Mouse (Mus musculus) megakaryocyte, embryonic 14.5 days (primary cell): ENCODE measurements around the gene Tmem121b. TPM values are rescaled to one million over a fixed set of nuclear protein-coding genes. Genes with fewer than 3 reads are reported as not detected.

ENCODE experiments used
- H3K27me3 ChIP-seq: replicated peaks from 2 replicates; pipeline ENCODE3; 2012; ENCODE audit warnings: inconsistent platforms
- H3K36me3 ChIP-seq: replicated peaks from 2 replicates; pipeline ENCODE3; 2012; ENCODE audit warnings: low read length, inconsistent platforms, mixed read lengths
- H3K4me1 ChIP-seq: 2 replicates; pipeline ENCODE4 v1.6.1; 2012; ENCODE audit warnings: inconsistent platforms
- H3K4me3 ChIP-seq: replicated peaks from 2 replicates; pipeline ENCODE3; 2012; ENCODE audit warnings: moderate library complexity, mild to moderate bottlenecking, inconsistent platforms
- H3K9me3 ChIP-seq: 2 replicates; pipeline ENCODE4 v1.6.1; 2012; ENCODE audit warnings: inconsistent platforms
- FLI1 ChIP-seq: IDR thresholded peaks from 2 replicates; pipeline ENCODE4 v1.6.1; 2012; ENCODE audit warnings: low read length, inconsistent platforms, mixed read lengths
- GATA1 ChIP-seq: IDR thresholded peaks from 3 replicates; pipeline ENCODE4 v1.6.1; 2012; ENCODE audit warnings: mixed read lengths, low read length, inconsistent platforms, borderline replicate concordance
- polyA plus RNA-seq: library from polyadenylated mRNA; stranded (reverse); fragments of >175 nt; gene quantifications from 2 replicates; pipeline ENCODE4 v1.2.3, GENCODE M21; 2012; ENCODE audit warnings: low replicate concordance; ENCODE audit not compliant: insufficient read depth

The Tmem121b gene
- polyA plus RNA-seq, 1 experiment = not detected

DNA sequence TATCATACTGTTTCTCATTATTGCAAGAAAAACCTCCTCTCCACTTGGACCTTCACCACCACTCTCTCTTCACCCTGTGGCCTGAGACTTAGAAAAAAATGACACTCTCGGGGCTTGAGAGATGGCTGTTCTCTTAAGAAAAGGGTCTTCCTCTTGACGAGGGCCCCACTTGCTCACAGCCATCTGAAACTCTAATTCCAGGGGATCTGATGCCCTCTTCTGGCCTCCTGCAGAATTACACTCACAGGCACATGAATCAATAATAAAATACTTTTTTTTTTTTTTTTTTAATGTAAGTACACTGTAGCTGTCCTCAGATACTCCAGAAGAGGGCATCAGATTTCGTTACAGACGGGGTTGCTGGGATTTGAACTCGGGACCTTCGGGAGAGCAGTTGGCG is 36.5 kb downstream of the Tmem121b start:
- peaks cover 3% of the 10 kb centered on the region for H3K27me3 ChIP-seq
- no peaks in the 10 kb centered on the region for H3K36me3 ChIP-seq

DNA sequence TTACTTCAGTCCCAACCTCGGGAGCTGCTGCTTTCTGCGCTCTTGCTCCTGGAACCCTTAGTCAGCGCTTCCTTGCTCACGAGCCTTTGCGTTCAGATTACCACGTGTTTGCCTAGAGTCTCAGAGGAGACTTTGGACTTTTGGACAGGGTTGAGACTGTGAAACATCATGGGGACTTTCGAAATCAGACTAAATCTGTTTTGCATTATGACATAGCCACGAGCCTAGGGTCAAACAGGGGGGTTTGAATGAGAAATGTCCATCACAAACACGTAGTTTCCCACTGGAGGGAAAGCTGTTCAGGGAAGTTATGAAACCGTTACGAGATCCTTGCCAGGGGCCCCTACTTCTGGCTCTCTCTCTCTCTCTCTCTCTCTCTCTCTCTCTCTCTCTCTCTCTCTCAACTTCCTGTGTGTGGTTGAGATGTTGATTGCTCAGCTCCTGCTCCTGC is 39.0 kb downstream of the Tmem121b start:
- peaks cover 8% of the 10 kb centered on the region for H3K9me3 ChIP-seq
- peaks cover 43% of the 10 kb centered on the region for H3K4me1 ChIP-seq
- no peaks in the 10 kb centered on the region for H3K36me3 ChIP-seq
- peak overlapping the region; percentile 84 for H3K4me3 ChIP-seq
- TF ChIP-seq GATA1 (no peak), FLI1 (no peak)
- no peaks in the 10 kb centered on the region for H3K27me3 ChIP-seq

More for the DNA sequence above, 36.5 kb downstream of the Tmem121b start:
- H3K9me3 ChIP-seq = no peaks in the 10 kb centered on the region
- H3K4me1 ChIP-seq = peaks cover 42% of the 10 kb centered on the region
- H3K4me3 ChIP-seq = no peak overlapping the region
- no peak for TF ChIP-seq FLI1
- TF ChIP-seq GATA1 = no peak

DNA sequence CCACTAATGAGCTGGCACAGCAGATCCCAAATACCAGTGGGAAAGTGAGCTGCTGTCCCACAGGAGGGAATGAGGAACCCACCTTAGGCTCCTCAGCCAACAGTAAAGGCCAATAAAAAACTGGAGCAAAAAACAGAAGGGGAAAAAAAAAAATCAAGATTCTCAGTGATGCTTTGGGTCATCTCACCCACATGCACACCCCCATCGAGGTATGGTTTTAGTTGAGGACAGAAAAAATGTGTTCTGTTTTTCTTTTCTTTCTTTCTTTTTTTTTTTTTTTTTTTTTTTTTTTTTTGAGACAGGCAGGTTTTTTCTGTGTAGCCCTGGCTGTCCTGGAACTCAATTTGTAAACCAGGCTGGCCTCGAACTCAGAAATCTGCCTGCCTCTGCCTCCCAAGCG is 40.1 kb downstream of the Tmem121b start:
- Histone ChIP-seq H3K4me1 (peaks cover 43% of the 10 kb centered on the region), H3K4me3 (no peak overlapping the region), H3K36me3 (no peaks in the 10 kb centered on the region), H3K9me3 (peaks cover 8% of the 10 kb centered on the region), H3K27me3 (no peaks in the 10 kb centered on the region)
- no peak for TF ChIP-seq FLI1
- no peak for TF ChIP-seq GATA1

DNA sequence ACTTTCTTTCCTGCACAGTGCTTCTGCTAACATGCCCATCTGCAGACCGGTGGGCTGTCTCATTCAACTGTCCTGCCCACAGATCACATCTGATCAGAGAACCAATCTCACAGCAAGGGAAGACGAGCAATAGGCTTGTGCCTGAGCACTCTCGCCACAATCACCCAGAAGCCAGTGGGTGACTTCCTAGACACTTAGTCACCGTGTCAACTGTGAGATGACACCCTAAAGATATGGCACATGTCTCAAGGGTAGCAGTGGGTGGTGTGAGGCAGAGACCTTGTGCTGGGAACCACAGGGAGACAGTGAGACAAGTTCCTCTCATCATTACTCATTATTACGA is 40.5 kb downstream of the Tmem121b start:
- TF ChIP-seq FLI1 (no peak), GATA1 (no peak)
- H3K36me3 ChIP-seq = peaks cover 4% of the 10 kb centered on the region
- H3K9me3 ChIP-seq = peaks cover 10% of the 10 kb centered on the region
- H3K27me3 ChIP-seq = no peaks in the 10 kb centered on the region
- peak overlapping the region; percentile 75 for H3K4me3 ChIP-seq
- peaks cover 43% of the 10 kb centered on the region for H3K4me1 ChIP-seq

DNA sequence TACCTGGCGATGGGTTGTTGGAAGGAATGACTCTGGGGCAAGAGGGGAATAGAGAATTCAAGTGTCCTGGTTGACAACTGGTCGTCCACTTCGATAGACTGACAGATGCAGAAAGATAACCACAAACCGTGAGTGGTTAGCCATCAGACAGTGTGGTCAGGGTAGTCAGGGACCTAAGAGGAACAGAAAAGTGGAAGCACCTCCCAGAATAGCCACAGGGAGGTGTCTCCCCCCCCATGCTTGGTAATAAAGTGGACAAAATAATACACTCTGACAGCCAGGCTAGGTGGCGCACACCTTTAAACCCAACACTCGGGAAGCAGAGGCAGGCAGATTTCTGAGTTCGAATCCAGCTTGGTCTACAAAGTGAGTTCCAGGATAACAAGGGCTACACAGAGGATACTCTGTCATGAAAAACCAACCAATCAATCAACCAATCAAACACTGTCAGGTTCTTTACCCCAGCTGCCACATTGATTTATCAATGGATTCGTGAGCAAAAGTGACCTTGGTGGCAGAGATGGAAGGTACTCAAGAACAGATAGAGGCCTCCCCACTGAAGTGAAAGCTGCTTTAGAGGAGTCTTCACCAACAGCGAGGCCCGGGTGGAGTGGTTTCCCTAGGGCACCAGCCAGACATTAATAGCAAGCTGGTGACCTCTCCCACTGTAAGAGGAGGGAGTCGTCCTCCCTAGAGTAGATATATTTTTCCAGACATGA is 41.1 kb downstream of the Tmem121b start:
- Histone ChIP-seq H3K36me3 (peaks cover 4% of the 10 kb centered on the region), H3K9me3 (peaks cover 10% of the 10 kb centered on the region), H3K27me3 (no peaks in the 10 kb centered on the region), H3K4me3 (peak overlapping the region; percentile 75), H3K4me1 (peaks cover 43% of the 10 kb centered on the region)
- no peak for TF ChIP-seq FLI1
- no peak for TF ChIP-seq GATA1

DNA sequence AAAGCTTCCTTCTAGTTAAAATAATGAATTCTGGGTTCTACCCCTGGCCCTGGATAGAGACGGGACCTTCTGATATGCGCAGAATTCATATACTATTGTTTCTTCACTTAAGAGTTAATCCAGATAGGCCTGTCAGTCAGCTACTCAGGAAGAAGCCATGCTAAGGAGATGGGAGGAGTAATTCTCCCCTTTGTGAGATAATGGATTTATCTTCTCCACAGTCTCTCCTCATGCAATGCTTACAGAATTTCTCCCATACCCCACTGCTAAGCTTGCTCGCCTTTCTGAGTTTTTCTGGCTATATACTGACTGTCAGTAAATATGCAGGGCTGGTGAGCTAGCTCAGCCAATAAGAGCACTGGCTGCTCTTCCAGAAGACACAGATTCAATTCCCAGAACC is 43.4 kb downstream of the Tmem121b start:
- Histone ChIP-seq H3K27me3 (no peaks in the 10 kb centered on the region), H3K36me3 (peaks cover 10% of the 10 kb centered on the region), H3K4me3 (no peak overlapping the region), H3K4me1 (peaks cover 36% of the 10 kb centered on the region), H3K9me3 (peaks cover 10% of the 10 kb centered on the region)
- TF ChIP-seq GATA1 (no peak), FLI1 (no peak)

DNA sequence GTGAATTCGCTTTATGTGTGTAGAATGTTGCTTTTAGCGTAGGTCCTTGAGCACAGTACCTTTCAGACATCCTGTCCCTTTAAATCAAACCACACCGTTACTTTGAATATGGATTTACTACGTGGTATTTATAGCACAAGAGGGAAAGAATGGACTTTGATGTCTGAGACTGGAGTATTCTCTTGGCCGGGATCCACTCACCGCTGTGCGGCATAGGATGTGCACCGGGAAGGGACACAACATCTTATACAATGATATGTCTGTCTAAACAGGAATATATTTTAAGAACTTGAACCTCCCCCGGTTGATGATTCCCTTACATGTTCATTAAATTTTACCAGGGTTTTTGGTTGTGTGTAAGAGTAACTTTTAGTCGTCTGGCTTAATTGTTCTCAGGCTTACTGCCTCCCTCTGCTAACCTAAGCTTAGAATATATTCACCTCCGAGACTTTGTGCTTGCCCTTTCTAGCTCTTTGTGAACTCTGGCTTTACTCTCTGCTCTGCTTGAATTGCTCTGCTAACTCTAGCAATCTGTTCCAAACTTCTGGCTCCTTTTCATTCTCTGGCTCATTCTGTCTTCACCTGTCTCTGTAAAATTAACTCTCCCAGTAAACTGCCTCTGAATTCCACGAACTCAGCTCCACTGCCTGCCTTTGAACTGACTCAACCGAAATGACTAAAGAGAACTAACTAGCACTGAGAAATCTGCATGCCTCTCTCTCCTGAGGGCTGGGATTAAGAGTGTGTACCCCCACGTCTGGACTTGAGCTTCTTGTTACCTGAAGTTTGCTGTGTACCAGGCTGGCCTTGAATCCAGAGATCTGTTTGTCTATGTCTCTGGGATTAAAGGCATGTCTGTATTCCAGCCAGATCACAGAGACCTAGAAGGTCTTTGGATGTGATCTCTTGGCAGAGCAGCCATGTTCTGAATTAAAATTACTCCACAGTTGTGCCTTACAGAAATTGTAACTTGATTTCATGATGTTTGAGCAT is 49.9 kb downstream of the Tmem121b start:
- Histone ChIP-seq H3K36me3 (peaks cover 73% of the 10 kb centered on the region), H3K4me3 (no peak overlapping the region)

DNA sequence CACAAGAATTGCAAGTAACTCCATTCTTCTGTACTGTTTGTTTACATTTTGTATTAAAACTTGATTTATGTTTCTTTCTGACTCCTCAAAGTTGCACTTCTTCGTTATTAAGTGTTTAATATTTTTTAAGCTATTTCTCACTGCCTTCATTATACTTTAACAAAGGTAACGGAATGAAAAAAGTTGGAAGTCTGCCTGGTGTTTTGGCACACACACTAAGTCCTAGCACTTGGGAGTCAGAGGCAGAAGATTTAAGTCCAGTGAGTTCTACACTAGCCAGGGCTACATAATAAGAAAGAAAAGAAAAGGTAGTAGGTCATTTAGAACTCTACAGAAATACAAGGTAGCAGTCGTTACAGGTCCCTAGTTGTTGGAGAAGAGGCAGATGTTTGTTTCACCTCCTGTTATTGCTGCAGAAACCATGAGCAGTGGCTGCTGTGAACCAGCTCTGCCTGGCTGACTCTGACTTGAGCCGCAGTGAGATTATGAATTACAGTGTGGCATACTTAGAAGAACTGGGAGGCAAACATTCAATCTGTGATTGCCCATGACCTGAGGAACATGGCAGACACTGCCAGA is 51.3 kb downstream of the Tmem121b start:
- peaks cover 83% of the 10 kb centered on the region for H3K36me3 ChIP-seq
- TF ChIP-seq FLI1 = no peak
- no peak for TF ChIP-seq GATA1

More for the DNA sequence above, 49.9 kb downstream of the Tmem121b start:
- TF ChIP-seq FLI1 (no peak), GATA1 (no peak)
- Histone ChIP-seq H3K27me3 (no peaks in the 10 kb centered on the region), H3K4me1 (peaks cover 4% of the 10 kb centered on the region; the same call in 1 of the 2 replicates), H3K9me3 (0 out of 2 replicates have a peak, but pooled peaks cover 2% of the 10 kb centered on the region)

More for the DNA sequence above, 51.3 kb downstream of the Tmem121b start:
- Histone ChIP-seq H3K27me3 (no peaks in the 10 kb centered on the region), H3K9me3 (no peaks in the 10 kb centered on the region), H3K4me1 (peaks cover 4% of the 10 kb centered on the region; the same call in 1 of the 2 replicates), H3K4me3 (no peak overlapping the region)

Other genes starting within 250 kb of the Tmem121b start
- gene D330020A13Rik, start 199.4 kb downstream of the Tmem121b start, polyA plus RNA-seq = not detected in 2 replicates
- 0.03 and 0.61 TPM in 2 replicates for gene B4galnt3, start 199.2 kb downstream of the Tmem121b start, polyA plus RNA-seq
- 1.7 and 4.6 TPM in 2 replicates for gene Kdm5a, start 129.7 kb downstream of the Tmem121b start, polyA plus RNA-seq
- 0.91 and 3.4 TPM in 2 replicates for gene Ccdc77, start 129.4 kb downstream of the Tmem121b start, polyA plus RNA-seq
- 8.7 and 11.2 TPM in 2 replicates for gene Il17ra, start 30.6 kb downstream of the Tmem121b start, polyA plus RNA-seq
- gene Hdhd5, start 37.5 kb upstream of the Tmem121b start, polyA plus RNA-seq = 2.1 and 4.8 TPM in 2 replicates
- gene Cecr2, start 172.6 kb upstream of the Tmem121b start, polyA plus RNA-seq = not detected in 2 replicates